ENCODE assay signal across 8 mouse cellular contexts in the genomic region with DNA sequence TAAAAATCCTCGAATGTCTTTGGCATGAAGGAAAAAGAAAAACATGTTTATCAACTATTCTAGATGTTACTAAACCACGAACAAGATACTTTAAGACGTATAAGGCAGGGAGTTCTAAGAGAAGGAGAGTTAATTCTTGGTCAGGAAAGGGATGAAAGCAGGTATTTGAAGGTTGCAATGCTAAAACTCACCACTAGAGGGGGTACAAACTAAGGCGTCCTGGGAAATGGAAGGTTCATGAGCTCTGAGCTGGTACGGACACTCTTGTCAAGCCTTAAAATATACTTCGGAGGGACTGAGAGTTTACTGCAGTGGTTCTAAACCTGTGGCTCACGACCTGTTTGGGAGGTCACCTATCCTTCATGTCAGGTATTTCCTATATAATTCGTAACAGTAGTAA. TPM values are rescaled to one million over a fixed set of nuclear protein-coding genes. Genes with fewer than 3 reads are reported as not detected.
DNase-seq lines count a peak whose midpoint lies in the region; ATAC-seq and TF ChIP-seq lines count a peak whose summit lies in the region.

No protein-coding gene starts in this region.

- no peaks in the 10 kb centered on the region for H3K4me1 ChIP-seq in kidney, postnatal 0 days (replicated peaks; ENCODE audit: insufficient read depth, low read length)
- H3K4me1 ChIP-seq in hindbrain, embryonic 16.5 days (ENCODE audit: control insufficient read depth, insufficient read depth, low read depth, low read length) = no peaks in the 10 kb centered on the region

- no peaks in the 10 kb centered on the region for H3K9me3 ChIP-seq in kidney, postnatal 0 days (replicated peaks; ENCODE audit: low read length)
- H3K9me3 ChIP-seq in hindbrain, embryonic 16.5 days (ENCODE audit: control insufficient read depth, low read length) = no peaks in the 10 kb centered on the region

- peak; percentile 80 for DNase-seq in kidney, postnatal 0 days (ENCODE audit: low spot score)
- no peak for DNase-seq in kidney, adult 18-20 months
- DNase-seq in 3T3-L1 (ENCODE audit: low read depth, low spot score) = peak; percentile 88
- DNase-seq in cerebellum, adult 18-20 months = peak; percentile 19 to 31
- peak; percentile 43 for DNase-seq in heart, postnatal 4 days
- peak; percentile 79 for DNase-seq in retina, postnatal 1 day

- H3K4me3 ChIP-seq in kidney, postnatal 0 days (replicated peaks; ENCODE audit: low read depth, low read length) = no peak overlapping the region
- no peak overlapping the region for H3K4me3 ChIP-seq in hindbrain, embryonic 16.5 days (ENCODE audit: low read length)

- peak; percentile 97 for TF ChIP-seq CTCF in kidney, postnatal 0 days (IDR thresholded peaks at IDR 0.05; ENCODE audit: low read depth)

- no peak for ATAC-seq in kidney, postnatal 0 days (replicated peaks; ENCODE audit: low FRiP score, low read depth)
- ATAC-seq in CD4-positive, CD25-positive, alpha-beta regulatory T cell, adult 4 months = peak; percentile 60
- ATAC-seq in hindbrain, embryonic 16.5 days = no peak

- H3K36me3 ChIP-seq in kidney, postnatal 0 days (ENCODE audit: insufficient read depth, low read length) = no peaks in the 10 kb centered on the region
- no peaks in the 10 kb centered on the region for H3K36me3 ChIP-seq in hindbrain, embryonic 16.5 days (ENCODE audit: control insufficient read depth, insufficient read depth, low read length)

- H3K4me2 ChIP-seq in kidney, postnatal 0 days (ENCODE audit: low read length) = no peak overlapping the region
- no peak overlapping the region for H3K4me2 ChIP-seq in hindbrain, embryonic 16.5 days (ENCODE audit: low read length)

- no peak overlapping the region for H3K9ac ChIP-seq in kidney, postnatal 0 days (ENCODE audit: low read depth, low read length)
- H3K9ac ChIP-seq in hindbrain, embryonic 16.5 days (ENCODE audit: low read depth, low read length) = no peak overlapping the region

- WGBS in kidney, postnatal 0 days = 38% methylated on average over 8 of the region's 8 CpGs
- WGBS in hindbrain, embryonic 16.5 days = 48% methylated on average over 8 of the region's 8 CpGs

- no peaks in the 10 kb centered on the region for H3K27me3 ChIP-seq in kidney, postnatal 0 days (ENCODE audit: insufficient read depth, low read length)
- H3K27me3 ChIP-seq in hindbrain, embryonic 16.5 days (replicated peaks; ENCODE audit: control insufficient read depth, insufficient read depth, low read length) = no peaks in the 10 kb centered on the region

- H3K27ac ChIP-seq in kidney, postnatal 0 days = no peak overlapping the region
- no peak overlapping the region for H3K27ac ChIP-seq in hindbrain, embryonic 16.5 days (ENCODE audit: low read depth, low read length)

RNA-seq across cellular contexts. Expression of gene Il1r2, which starts 41.4 kb away (rescaled TPM):
- polyA plus RNA-seq in kidney, postnatal 0 days (2015; fragmentation: Nextera tagmentation; extraction: Ambion mirVana) = 0.99 and 1.6 TPM in 2 replicates
- 100 to 1,000 TPM; 104 to 162 TPM for polyA plus RNA-seq in CD4-positive, CD25-positive, alpha-beta regulatory T cell, adult 4 months (2017; shearing (Covaris generic))
- total RNA-seq in heart, postnatal 4 days (2021) = not detected
- polyA plus RNA-seq in hindbrain, embryonic 16.5 days (2015; fragmentation: Nextera tagmentation; extraction: Ambion mirVana) = 1.2 TPM in 2 replicates

Comparison
In these comparisons a context has a peak if more than half of its experiments do, and no peak if none do; other contexts are left out.
1. RNA of gene Il1r2, which starts 41.4 kb away (polyA plus RNA-seq): 104 to 162 TPM in CD4-positive, CD25-positive, alpha-beta regulatory T cell, adult 4 months; 1.2 TPM in hindbrain, embryonic 16.5 days and 0.99 to 1.6 TPM in kidney, postnatal 0 days; every median in the first group is over 10 times any median in the second.